Mouse (Mus musculus): ENCODE measurements around the gene Hnrnpl. TPM values are rescaled to one million over a fixed set of nuclear protein-coding genes. Genes with fewer than 3 reads are reported as not detected.
"Not testable (repeated sequence)": the region's sequence is repeated elsewhere in the genome, so short reads cannot be mapped to it uniquely, and the experiment has no call there.

The Hnrnpl gene
- polyA plus RNA-seq, 1 experiment: 140 TPM

DNA sequence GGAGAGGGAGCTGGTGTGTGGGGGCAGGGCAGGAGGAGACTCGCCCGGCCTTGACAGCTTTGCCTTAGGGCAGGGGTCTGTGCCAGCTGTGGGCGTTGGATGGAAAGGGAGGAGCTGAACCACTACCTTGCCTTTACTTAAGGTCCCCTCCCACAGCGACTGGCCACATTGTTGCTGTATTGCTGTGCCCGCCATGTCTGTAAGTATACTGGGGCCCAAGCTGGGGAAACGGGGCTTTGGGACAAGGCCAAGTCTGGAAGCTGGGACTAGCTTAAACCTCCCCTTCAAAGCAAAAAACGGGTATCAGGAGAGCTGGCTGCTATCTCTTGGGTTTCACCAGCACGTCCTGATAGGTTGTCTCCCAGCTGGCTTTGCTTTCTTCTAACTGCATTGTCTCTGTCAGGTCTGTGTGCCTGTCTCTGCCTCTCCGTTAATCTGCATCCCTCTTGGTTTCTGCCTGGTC, 56.0 kb downstream of the Hnrnpl start:
- Histone ChIP-seq H3K27me3 (ENCODE audit: control insufficient read depth, insufficient read depth, low read length) (no peaks in the 10 kb centered on the region), H3K4me1 (ENCODE audit: control insufficient read depth, insufficient read depth, insufficient read length, low read length) (peaks cover 19% of the 10 kb centered on the region), H3K36me3 (ENCODE audit: control insufficient read depth, insufficient read depth, low read length) (no peaks in the 10 kb centered on the region), H3K4me3 (ENCODE audit: low read depth, low read length) (no peak overlapping the region), H3K27ac (ENCODE audit: insufficient read depth, low read depth, low read length) (no peak overlapping the region)
- no peak for TF ChIP-seq CTCF (IDR thresholded peaks at IDR 0.05; ENCODE audit: extremely low read depth, insufficient read length, insufficient replicate concordance, low read depth, low read length)
- no peak for TF ChIP-seq POLR2A (IDR thresholded peaks at IDR 0.05; ENCODE audit: low read depth, low read length)
- 65% methylated on average over 9 of the region's 9 CpGs for WGBS

DNA sequence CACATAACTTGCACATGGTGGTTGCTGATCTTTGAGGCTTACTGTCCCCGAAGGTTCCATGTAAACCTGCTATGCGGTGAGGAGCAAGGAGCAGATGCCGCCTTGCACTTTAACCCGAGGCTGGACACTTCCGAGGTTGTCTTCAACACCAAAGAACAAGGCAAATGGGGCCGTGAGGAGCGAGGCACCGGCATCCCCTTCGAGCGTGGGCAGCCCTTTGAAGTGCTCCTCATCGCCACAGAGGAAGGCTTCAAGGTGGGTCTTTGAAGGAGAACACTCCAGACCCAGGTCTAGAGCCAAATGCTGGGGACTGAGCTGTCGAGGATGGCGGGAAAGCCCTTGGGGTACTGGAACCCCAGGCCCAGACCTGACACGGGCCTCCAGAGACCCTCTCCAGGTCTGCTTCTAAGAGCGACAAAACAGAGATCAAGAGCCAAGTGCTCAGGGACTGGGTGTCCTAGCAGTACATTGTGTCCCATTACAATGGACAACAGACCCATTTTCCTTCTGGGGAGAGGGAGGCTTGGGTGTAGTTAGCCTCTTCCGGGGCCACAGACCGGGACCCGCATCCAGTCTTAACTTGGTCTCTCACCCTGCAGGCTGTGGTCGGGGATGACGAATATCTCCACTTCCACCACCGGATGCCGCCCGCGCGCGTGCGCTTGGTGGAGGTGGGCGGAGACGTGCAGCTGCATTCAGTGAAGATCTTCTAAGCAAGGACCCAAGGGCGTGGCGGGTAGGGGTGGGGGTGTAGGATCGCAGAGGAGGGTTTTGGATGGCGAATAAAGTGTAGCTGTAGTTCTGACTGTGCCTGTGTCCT, 57.4 kb downstream of the Hnrnpl start:
- H3K27ac ChIP-seq (ENCODE audit: insufficient read depth, low read depth, low read length): peak overlapping the region; percentile 15; the same call in 1 of the 2 replicates
- 35% methylated on average over 33 of the region's 33 CpGs for WGBS

DNA sequence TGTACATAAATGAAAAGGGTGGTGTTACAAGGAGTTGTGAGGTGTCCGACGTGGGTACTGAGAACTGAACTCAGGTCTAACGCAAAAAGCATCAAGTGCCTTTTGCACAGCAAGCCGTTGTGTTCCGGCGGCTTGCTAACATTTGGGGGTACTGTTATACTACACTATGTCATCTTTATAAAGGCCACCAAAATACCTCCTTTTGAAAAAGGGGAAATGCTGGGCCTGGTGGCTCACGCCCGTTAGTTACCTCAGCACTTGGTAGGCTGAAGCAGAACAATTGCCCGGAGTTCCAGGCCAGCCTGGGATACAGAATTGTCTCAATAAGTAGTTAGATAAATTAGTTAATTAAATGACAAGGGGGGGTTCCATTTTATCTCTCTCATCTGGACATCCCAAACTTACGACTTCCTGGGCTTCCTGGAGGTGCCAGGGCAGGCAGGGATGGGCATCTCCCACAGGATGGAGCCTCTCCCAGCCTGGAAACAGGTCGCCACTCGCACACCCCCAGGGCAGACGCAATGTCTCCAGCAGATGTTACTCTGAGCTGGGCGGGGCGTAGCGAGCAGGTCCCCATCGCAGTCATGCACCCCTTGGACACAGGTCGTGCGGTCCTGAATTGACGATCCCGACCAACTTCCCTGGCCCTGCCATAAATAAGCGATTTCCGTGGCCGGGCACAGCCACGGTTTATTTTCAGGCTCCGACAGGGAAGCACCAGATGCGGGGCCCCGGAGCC, 58.6 kb downstream of the Hnrnpl start:
- no peaks in the 10 kb centered on the region for H3K36me3 ChIP-seq (ENCODE audit: control insufficient read depth, insufficient read depth, low read length)
- 76% methylated on average over 28 of the region's 28 CpGs for WGBS
- peak overlapping the region; percentile 17; the same call in 1 of the 2 replicates for H3K27ac ChIP-seq (ENCODE audit: insufficient read depth, low read depth, low read length)
- H3K27me3 ChIP-seq (ENCODE audit: control insufficient read depth, insufficient read depth, low read length): no peaks in the 10 kb centered on the region
- TF ChIP-seq CTCF (IDR thresholded peaks at IDR 0.05; ENCODE audit: extremely low read depth, insufficient read length, insufficient replicate concordance, low read depth, low read length) (no peak), POLR2A (IDR thresholded peaks at IDR 0.05; ENCODE audit: low read depth, low read length) (no peak)
- peak overlapping the region; percentile 31 for H3K4me3 ChIP-seq (ENCODE audit: low read depth, low read length)
- H3K4me1 ChIP-seq (ENCODE audit: control insufficient read depth, insufficient read depth, insufficient read length, low read length): peaks cover 19% of the 10 kb centered on the region

More for the DNA sequence above, 57.4 kb downstream of the Hnrnpl start:
- Histone ChIP-seq H3K27me3 (ENCODE audit: control insufficient read depth, insufficient read depth, low read length) (no peaks in the 10 kb centered on the region), H3K4me3 (ENCODE audit: low read depth, low read length) (peak overlapping the region; percentile 43), H3K4me1 (ENCODE audit: control insufficient read depth, insufficient read depth, insufficient read length, low read length) (peaks cover 19% of the 10 kb centered on the region), H3K36me3 (ENCODE audit: control insufficient read depth, insufficient read depth, low read length) (no peaks in the 10 kb centered on the region)
- peak; percentile 18; the same call in 1 of the 2 replicates for TF ChIP-seq CTCF (IDR thresholded peaks at IDR 0.05; ENCODE audit: extremely low read depth, insufficient read length, insufficient replicate concordance, low read depth, low read length)
- no peak; the same call in 1 of the 2 replicates for TF ChIP-seq POLR2A (IDR thresholded peaks at IDR 0.05; ENCODE audit: low read depth, low read length)

DNA sequence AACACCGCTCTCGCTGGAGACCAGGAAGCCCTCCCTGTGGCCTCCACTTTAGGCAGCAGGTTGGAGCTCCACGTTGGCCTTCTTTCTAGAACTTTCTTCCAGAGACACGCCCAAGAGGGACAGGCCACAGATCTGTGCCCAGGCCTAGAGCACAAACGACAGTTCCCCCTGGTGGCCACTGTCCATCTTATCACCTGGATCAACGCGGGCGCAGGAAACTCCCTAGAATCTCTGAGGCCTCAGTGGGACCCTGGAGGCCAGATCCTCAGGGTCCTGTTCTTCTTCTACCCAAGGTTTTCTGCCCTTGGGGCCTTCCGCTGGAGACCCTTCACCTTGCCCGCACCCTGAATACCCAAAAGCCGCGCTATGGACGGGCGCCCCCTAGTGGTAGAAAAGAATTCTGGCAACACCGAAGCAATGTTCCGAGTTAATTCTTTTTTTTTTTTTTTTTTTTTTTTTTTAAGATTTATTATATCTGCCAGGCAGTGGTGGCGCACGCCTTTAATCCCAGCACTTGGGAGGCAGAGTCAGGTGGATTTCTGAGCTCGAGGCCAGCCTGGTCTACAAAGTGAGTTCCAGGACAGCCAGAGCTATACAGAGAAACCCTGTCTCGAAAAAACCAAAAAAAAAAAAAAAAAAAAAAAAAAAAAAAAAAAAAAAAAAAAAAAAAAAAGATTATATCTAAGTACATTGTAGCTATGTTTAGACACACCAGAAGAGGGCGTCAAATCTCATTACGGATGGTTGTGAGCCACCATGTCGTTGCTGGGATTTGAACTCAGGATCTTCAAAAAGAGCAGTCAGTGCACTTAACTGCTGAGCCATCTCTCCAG, 59.4 kb downstream of the Hnrnpl start:
- H3K36me3 ChIP-seq (ENCODE audit: control insufficient read depth, insufficient read depth, low read length); H3K27me3 ChIP-seq (ENCODE audit: control insufficient read depth, insufficient read depth, low read length): not testable (repeated sequence)
- H3K4me3 ChIP-seq (ENCODE audit: low read depth, low read length): peak overlapping the region; percentile 61
- H3K4me1 ChIP-seq (ENCODE audit: control insufficient read depth, insufficient read depth, insufficient read length, low read length): peaks cover 19% of the 10 kb centered on the region
- 0 out of 2 replicates have a peak, but pooled peaks have one; percentile 43 for TF ChIP-seq POLR2A (IDR thresholded peaks at IDR 0.05; ENCODE audit: low read depth, low read length)
- peak; percentile 99; the same call in 1 of the 2 replicates for TF ChIP-seq CTCF (IDR thresholded peaks at IDR 0.05; ENCODE audit: extremely low read depth, insufficient read length, insufficient replicate concordance, low read depth, low read length)
- peak overlapping the region; percentile 17; the same call in 1 of the 2 replicates for H3K27ac ChIP-seq (ENCODE audit: insufficient read depth, low read depth, low read length)
- WGBS: 13% methylated on average over 23 of the region's 23 CpGs

DNA sequence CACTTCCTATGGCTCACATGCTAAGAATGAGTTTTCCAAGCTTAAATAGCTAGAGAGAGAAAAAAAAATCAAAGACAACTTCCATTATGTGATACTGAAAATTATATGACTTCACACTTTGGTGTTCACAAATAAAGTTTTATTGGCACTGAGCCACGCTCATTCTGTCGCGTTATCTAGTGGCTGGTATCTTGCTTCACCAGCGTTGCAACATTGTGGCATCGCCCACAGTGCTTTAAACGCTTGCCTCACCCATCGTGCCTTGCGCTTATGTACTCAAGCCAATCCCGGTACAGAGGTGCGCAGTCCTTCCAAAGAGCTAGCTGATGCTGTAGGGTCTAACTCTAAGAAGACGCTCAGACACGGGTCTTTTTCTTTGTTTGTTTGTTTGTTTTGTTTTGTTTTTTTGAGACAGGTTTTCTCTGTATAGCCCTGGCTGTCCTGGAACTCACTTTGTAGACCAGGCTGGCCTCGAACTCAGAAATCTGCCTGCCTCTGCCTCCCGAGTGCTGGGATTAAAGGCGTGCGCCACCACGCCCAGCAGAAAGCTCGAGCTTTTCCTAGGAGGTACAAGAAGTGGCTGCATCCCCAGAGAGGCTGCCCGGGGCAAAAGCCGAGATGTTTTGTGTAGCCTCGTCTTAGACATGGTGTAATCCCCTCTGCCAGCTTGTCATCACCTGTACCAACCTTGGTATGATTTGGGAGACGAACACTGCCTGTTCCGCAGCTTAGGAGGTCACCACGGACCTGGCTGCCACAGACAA, 62.7 kb downstream of the Hnrnpl start:
- Histone ChIP-seq H3K27me3 (ENCODE audit: control insufficient read depth, insufficient read depth, low read length) (no peaks in the 10 kb centered on the region), H3K27ac (ENCODE audit: insufficient read depth, low read depth, low read length) (no peak overlapping the region), H3K4me3 (ENCODE audit: low read depth, low read length) (no peak overlapping the region), H3K4me1 (ENCODE audit: control insufficient read depth, insufficient read depth, insufficient read length, low read length) (peaks cover 7% of the 10 kb centered on the region), H3K36me3 (ENCODE audit: control insufficient read depth, insufficient read depth, low read length) (no peaks in the 10 kb centered on the region)
- 63% methylated on average over 24 of the region's 24 CpGs for WGBS
- TF ChIP-seq POLR2A (IDR thresholded peaks at IDR 0.05; ENCODE audit: low read depth, low read length) (no peak), CTCF (IDR thresholded peaks at IDR 0.05; ENCODE audit: extremely low read depth, insufficient read length, insufficient replicate concordance, low read depth, low read length) (no peak)

Other genes starting within 250 kb of the Hnrnpl start
- gene Samd4b, start 210.4 kb upstream of the Hnrnpl start, polyA plus RNA-seq (2012; rRNA removed): 43.4 and 82.0 TPM in 2 replicates
- 50.3 and 112 TPM in 2 replicates for gene Pak4, start 210.4 kb upstream of the Hnrnpl start, polyA plus RNA-seq (2012; rRNA removed)
- gene Acp7, start 177.2 kb upstream of the Hnrnpl start, polyA plus RNA-seq (2012; rRNA removed): 0.66 TPM in 1 of 2 replicates, not detected in the other
- gene Fbxo27, start 115.7 kb upstream of the Hnrnpl start, polyA plus RNA-seq (2012; rRNA removed): 1.2 and 1.7 TPM in 2 replicates
- 2.0 and 2.8 TPM in 2 replicates for gene Fbxo17, start 91.7 kb upstream of the Hnrnpl start, polyA plus RNA-seq (2012; rRNA removed)
- gene Mrps12, start 66.7 kb upstream of the Hnrnpl start, polyA plus RNA-seq (2012; rRNA removed): 42.3 and 64.5 TPM in 2 replicates
- 12.8 and 19.0 TPM in 2 replicates for gene Sars2, start 66.5 kb upstream of the Hnrnpl start, polyA plus RNA-seq (2012; rRNA removed)
- not detected in 2 replicates for gene Ccer2, start 52.4 kb upstream of the Hnrnpl start, polyA plus RNA-seq (2012; rRNA removed)
- 26.2 and 47.6 TPM in 2 replicates for gene Sirt2, start 41.8 kb upstream of the Hnrnpl start, polyA plus RNA-seq (2012; rRNA removed)
- gene Nfkbib, start 41.0 kb upstream of the Hnrnpl start, polyA plus RNA-seq (2012; rRNA removed): 76.0 and 138 TPM in 2 replicates
- gene Rinl, start 19.6 kb upstream of the Hnrnpl start, polyA plus RNA-seq (2012; rRNA removed): 4.4 and 7.1 TPM in 2 replicates
- 201 and 291 TPM in 2 replicates for gene Ech1, start 16.7 kb downstream of the Hnrnpl start, polyA plus RNA-seq (2012; rRNA removed)
- 1,096 and 2,780 TPM in 2 replicates for gene Lgals4, start 25.3 kb downstream of the Hnrnpl start, polyA plus RNA-seq (2012; rRNA removed)
- 2.4 TPM in 1 of 2 replicates, not detected in the other for gene Lgals7, start 55.3 kb downstream of the Hnrnpl start, polyA plus RNA-seq (2012; rRNA removed)
- 0.08 and 0.10 TPM in 2 replicates for gene Capn12, start 72.9 kb downstream of the Hnrnpl start, polyA plus RNA-seq (2012; rRNA removed)
- gene Actn4, start 153.8 kb downstream of the Hnrnpl start, polyA plus RNA-seq (2012; rRNA removed): 506 and 1,069 TPM in 2 replicates
- gene Eif3k, start 173.3 kb downstream of the Hnrnpl start, polyA plus RNA-seq (2012; rRNA removed): 135 and 169 TPM in 2 replicates
- gene Map4k1, start 173.5 kb downstream of the Hnrnpl start, polyA plus RNA-seq (2012; rRNA removed): 11.1 and 21.3 TPM in 2 replicates